Mouse (Mus musculus) layer of hippocampus, adult 2 months (tissue): ENCODE data around the gene Vmn1r107. TPM values are rescaled to one million over a fixed set of nuclear protein-coding genes. Genes with fewer than 3 reads are reported as not detected.
"Not testable (repeated sequence)": the region's sequence is repeated elsewhere in the genome, so short reads cannot be mapped to it uniquely, and the experiment has no call there.

ENCODE experiments used
- DNase-seq, 2 experiments: peaks; one replicate each; pipeline ENCODE4 v3.0.0; 2022; ENCODE audit warnings: low spot score in 2 of 2
- H3K27ac ChIP-seq: fragments of 200-600 bp; 2 replicates; pipeline ENCODE4 v1.8.1; 2022
- H3K4me3 ChIP-seq: fragments of 200-600 bp; 2 replicates; pipeline ENCODE4 v1.8.1; 2022; ENCODE audit warnings: mild to moderate bottlenecking
- long read RNA-seq, 2 experiments: library from polyadenylated mRNA; stranded (forward); transcript quantifications; one replicate each; pipeline ENCODE4 v2.0.0; 2021; ENCODE audit warnings: borderline mapping rate in 2 of 2
- total RNA-seq, 2 experiments: library from RNA; stranded (reverse); gene quantifications; 2 replicates each; pipeline ENCODE4 v1.2.3; 2021

Vmn1r107 gene
- not detected for total RNA-seq
- long read RNA-seq, experiment 1, result 0 reads
- long read RNA-seq, experiment 2, result 0 reads

- not testable (repeated sequence) for DNase-seq, H3K27ac ChIP-seq, H3K4me3 ChIP-seq
Measured at GRCm38 (mm10) chr7:20668618-20669017, at the start of gene Vmn1r107. Gene Vmn1r107 (plus strand): TSS chr7:20668918.

- H3K27ac ChIP-seq, H3K4me3 ChIP-seq, DNase-seq: not testable (repeated sequence)
Measured at GRCm38 (mm10) chr7:20703116-20703515, 34.4 kb downstream of the Vmn1r107 start, which contains the start of gene Vmn1r111. Gene Vmn1r111 (minus strand): TSS chr7:20703216.

Other genes with a start within 250 kb of the Vmn1r107 start
- gene Vmn1r101, start 226.3 kb upstream of the Vmn1r107 start, total RNA-seq, result not detected
- not detected for gene Gm10670, start 194.0 kb upstream of the Vmn1r107 start, total RNA-seq
- gene Vmn1r103, start 158.4 kb upstream of the Vmn1r107 start, total RNA-seq, result not detected
- not detected for gene Vmn1r104, start 135.1 kb upstream of the Vmn1r107 start, total RNA-seq
- not detected for gene Gm5726, start 123.2 kb upstream of the Vmn1r107 start, total RNA-seq
- not detected for gene Gm4141, start 92.7 kb upstream of the Vmn1r107 start, total RNA-seq
- gene Gm4513, start 69.9 kb upstream of the Vmn1r107 start, total RNA-seq, result not detected
- gene Vmn1r111, start 34.3 kb downstream of the Vmn1r107 start, total RNA-seq, result not detected
- not detected for gene Gm10668, start 61.7 kb downstream of the Vmn1r107 start, total RNA-seq
- not detected for gene Vmn1r112, start 102.3 kb downstream of the Vmn1r107 start, total RNA-seq
- not detected for gene Vmn1r113, start 118.4 kb downstream of the Vmn1r107 start, total RNA-seq
- gene Vmn1r114, start 143.3 kb downstream of the Vmn1r107 start, total RNA-seq, result not detected
- not detected for gene Vmn1r115, start 176.1 kb downstream of the Vmn1r107 start, total RNA-seq
- not detected for gene Vmn1r116, start 203.3 kb downstream of the Vmn1r107 start, total RNA-seq
- not detected for gene Vmn1r117, start 215.2 kb downstream of the Vmn1r107 start, total RNA-seq
- not detected for gene Vmn1r118, start 243.4 kb downstream of the Vmn1r107 start, total RNA-seq